Mouse (Mus musculus): Measurements from ENCODE around the gene Pgpep1l.
A peak's percentile ranks its signal among the peaks of the same experiment; 100 is the strongest.
"Not testable (repeated sequence)": the region's sequence is repeated elsewhere in the genome, so short reads cannot be mapped to it uniquely, and the experiment has no call there.

The Pgpep1l gene

DNA sequence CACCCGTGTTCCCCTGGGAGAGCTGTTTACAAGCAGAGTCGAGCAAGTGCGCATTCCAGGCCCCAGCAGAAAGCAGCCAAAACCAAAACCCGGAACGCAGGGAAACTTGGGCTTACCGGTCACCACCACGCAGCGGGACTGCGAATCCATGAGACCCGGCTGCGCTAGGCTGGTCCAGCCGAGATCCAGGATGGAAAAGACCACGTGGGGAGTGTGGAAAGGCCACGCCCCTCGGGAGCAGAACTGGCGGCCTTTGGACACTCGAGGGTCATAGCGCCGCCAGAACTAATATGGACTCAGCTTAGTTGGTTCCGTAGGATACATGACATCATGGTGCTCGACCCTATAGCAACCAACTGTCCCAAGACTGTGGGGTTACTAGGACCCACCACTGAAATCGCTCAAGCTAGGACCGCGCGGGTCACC is at the start of gene Pgpep1l:
Pgpep1l (minus strand) TSS at position 206 of the 426 bp plus-strand sequence.
- DNase-seq (ENCODE audit: low spot score in 2 of 2): no peak

DNA sequence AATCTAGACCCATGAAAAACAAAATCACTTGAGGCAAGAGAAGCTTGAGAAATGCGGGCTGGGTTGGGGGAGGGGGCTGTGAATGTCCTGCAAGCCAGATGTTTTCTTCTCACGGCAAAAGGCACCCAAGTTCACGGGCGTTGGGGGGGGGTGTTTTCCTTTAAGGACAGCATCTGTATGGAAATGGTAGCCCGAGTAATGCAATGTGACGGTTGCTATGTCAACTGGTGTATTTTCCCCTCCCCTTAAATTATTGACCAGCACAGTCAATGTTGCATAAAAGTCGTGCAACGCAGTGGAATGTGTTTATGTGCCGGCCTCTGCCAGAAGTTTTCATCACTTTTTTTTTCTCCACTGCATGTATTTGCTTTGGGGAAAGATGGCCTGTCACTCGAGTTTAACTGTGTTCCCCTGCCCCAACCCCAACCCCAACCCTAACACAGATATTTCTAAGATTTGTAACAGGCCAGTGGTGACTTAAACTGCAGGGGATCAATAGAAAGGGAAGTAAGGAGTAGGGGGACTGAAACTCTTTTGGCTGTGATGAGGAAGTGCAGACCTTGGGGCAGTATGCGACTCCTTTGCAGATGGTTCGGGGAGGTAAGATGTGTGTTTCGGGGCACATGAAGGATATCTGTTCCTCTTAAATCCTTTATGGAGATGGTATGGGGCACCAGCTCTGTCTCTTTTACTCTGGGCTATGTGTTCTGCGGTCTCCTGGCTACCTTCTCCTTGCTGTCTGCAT is 49.2 kb upstream of the Pgpep1l start:
- no peak for DNase-seq (ENCODE audit: low spot score in 2 of 2)

DNA sequence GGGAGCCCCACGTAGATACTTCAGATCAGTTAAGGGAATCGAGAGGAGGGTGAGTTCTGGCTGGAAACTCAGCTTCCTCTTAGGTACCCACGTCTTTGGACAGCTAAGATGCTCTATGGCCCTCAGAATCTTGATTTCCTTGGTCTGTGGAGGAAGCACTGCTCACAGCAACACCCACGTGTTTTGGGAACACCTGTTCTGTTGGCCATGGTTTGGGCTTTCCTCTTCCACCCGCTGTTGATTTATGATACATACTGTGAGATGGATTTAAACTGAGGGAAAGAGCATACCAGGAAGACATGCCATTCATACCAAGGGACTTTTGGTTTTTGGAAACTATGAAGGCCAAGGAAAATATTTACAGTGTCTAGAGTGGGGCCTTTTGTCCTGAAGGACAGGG is 48.4 kb upstream of the Pgpep1l start:
- no peak for DNase-seq (ENCODE audit: low spot score in 2 of 2)

DNA sequence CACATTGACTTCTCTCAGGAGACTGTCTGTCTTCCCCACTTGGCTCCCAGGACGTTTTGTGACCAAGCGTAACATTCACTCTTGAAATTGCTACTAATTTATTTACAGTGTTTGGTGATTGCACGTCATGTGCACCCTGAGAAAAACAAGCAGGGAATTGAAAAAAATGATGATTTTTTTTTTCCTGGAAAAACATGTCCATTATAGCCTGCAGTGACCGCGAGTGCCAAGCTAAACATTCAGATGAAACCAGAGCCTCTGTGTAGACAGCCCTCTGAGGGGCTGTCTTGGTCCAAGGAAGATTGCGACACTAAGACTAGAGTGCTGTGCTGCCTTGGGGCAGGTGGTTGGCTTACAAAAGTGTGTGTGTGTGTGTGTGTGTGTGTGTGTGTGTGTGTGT is 47.4 kb upstream of the Pgpep1l start:
- DNase-seq (ENCODE audit: low spot score in 2 of 2): no peak

DNA sequence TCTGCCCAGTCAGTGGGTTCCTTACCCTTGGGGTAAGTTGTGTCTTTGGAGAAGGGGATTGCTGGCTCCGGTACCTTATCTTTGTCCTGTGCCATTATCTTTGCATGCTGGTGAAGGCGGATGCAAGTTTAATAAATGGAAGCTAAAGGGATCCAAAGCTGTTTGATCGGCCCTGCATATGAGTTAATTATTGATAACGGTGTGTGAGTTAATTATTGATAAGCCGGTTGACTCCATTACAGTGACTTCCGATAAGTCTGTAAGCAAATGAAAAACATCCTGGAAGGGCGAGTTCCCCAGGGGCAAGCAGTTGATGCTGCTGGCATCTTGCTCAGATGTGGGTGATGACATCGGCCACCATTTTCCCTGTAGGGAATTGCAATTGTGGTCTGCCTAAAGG is 42.7 kb upstream of the Pgpep1l start:
- no peak for DNase-seq (ENCODE audit: low spot score in 2 of 2)

DNA sequence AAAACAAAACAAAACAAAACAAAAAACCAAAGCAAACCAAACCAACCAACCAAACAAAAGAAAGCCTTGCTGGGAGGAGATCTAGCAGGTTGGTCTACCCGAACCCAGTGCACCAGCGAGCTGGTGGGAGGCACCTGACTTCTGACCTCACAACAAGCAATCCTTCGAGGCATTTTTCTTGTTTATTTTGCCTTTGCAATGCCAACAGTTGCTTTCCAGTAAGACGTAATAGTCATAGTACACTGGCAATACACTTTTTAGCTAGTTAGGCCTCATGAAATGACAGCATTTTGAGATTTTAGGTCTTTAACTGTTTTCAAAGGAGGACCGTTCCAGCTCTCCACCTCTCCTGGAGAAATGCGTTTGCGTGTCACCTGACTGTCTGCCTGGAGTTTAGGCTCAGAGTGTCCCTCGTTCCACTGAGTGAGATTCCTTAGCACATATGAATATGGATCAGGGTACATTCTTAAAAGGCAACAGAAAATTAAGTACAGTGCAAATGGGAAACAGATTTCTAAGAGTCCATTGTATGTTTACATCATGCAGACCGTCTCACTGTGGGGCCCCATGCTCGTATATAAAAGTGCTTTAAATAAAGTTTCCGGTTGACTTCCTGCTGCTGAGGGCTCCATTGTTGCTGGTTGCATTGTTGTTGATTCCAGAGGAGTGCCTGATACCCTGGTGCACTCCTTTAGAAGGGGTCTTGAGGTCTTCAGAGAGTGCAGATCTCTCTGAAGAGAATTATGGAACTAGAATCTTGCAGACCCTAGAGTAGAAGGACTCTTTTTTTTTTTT is 41.9 kb upstream of the Pgpep1l start:
- no peak for DNase-seq (ENCODE audit: low spot score in 2 of 2)

DNA sequence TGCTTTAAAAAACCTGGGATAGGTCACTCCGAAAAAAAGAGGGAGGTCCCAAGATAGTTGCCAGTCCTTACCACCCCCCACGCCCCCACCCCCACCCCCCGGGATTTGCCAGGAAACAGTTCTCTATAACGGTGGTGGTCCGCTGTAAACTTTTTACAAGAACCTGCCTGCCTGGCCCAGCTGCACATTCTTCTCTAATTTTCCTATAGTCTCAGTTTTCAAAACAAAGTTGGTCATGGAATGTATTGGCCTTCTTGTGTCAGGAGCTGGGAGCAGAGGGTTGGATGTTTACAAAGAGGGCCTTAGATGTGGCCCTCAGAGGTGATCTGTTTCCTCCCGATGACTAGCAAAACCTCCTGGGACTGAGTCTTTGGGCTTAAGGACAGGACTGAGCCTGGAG is 39.7 kb upstream of the Pgpep1l start:
- no peak for DNase-seq (ENCODE audit: low spot score in 2 of 2)

DNA sequence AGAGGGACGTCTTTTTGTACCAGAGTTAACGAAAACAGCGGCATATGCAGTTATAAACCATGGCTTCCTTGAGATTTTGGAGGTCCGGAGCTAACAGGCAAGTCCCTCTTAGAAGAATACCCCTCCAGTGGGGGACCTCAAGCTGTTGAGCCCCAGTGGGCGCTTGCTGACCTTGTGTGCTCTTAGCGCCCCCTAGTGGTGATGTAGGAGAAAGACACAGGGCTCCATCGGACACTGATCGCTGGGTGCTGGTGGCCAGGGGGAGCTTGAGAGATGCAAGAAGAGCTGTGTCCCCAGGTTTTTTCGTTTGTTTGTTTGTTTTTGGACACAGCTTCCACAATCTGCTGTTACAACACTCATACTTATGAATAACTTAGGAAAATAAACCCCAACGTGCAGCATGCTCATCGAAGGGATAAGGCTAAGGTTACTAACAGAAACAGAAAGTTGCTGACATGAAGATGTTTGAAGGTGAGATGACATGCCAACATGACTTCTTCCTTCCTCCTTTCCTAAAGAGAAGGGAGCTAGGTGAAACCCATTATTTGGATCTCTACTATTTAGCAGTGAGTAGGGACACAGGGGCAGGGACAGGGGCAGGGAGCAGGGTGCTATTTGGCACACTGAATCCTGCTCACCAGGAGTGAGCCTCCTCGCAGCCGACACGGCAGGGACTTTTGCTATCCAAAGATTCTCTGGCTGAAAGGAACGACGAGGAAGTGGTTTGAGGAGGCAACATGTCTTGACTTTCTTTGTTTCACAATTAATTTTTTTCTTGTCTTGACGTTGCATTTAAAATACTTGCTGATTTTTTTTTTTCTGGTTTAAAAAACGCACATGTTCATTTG is 38.8 kb upstream of the Pgpep1l start:
- DNase-seq (ENCODE audit: low spot score in 2 of 2): peak; percentile 44 to 62

DNA sequence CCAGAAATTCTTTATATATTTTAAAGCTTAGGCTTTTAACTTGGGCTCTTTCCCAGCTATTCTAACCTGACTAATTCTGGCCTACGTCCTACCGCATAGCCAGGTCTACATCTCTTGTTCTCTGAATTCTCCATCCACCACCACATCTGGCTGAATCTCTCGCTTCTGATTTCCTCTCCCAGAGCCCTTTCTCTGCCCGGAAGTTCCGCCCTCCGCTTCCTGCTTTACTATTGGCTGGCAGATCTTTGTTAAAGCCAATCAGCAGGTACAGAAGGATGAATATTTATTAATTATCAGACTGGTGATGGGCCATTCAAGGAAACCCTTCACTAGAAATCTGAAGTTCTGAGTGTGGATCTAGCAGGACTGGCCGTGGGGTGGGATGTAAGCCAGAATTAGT is 37.1 kb upstream of the Pgpep1l start:
- no peak for DNase-seq (ENCODE audit: low spot score in 2 of 2)

DNA sequence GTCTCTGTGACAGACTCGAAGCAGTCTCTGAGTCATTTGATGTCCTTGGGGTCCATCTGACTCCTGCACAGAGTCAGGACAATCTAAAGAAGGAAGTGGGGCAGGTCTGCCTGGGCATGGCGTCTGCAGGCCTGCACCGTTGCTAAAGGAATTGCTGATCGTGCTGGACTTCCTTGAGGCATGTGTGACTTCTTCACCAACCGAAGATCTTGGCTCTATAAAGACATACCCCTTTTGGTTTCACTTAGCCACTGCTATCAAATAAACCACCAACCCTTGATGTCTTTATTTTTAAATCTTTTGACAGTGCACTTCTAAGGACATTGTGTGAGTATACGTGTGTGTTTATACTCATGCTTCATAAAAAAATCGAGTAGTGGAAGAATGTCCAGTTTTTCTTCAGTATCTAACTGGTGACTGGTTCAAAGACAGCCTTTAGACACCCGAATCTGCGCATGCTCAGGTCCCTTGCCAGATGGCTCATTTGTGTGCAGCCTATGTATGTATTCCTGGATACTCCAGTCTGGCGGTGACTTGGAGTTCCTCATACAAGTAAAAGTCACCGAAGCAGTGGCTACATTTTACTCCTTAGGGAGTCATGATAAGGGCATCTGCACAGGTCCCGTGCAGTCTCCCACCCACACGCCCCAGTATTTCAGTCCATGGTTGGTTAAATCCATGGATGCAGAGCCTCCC is 34.5 kb upstream of the Pgpep1l start:
- DNase-seq (ENCODE audit: low spot score in 2 of 2): no peak

DNA sequence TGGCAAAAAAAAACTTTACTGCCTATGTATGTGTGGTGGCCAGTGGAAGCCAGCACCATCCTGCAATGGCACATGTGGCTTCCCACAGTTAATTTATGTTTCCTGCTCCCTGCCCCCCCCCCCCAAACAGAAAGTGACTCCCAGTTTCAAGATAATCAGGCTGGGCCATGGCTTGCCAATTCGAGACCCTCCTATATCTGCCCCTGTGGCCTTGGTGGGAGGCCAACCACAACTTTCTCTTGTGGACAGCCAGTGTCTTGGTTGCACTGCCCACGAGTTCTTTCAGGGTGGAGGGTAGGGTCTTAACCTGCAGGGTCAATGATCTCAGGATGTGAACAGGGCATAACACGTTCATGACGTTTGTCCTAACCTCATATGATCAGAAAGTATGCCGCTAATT is 32.5 kb upstream of the Pgpep1l start:
- DNase-seq (ENCODE audit: low spot score in 2 of 2): no peak

DNA sequence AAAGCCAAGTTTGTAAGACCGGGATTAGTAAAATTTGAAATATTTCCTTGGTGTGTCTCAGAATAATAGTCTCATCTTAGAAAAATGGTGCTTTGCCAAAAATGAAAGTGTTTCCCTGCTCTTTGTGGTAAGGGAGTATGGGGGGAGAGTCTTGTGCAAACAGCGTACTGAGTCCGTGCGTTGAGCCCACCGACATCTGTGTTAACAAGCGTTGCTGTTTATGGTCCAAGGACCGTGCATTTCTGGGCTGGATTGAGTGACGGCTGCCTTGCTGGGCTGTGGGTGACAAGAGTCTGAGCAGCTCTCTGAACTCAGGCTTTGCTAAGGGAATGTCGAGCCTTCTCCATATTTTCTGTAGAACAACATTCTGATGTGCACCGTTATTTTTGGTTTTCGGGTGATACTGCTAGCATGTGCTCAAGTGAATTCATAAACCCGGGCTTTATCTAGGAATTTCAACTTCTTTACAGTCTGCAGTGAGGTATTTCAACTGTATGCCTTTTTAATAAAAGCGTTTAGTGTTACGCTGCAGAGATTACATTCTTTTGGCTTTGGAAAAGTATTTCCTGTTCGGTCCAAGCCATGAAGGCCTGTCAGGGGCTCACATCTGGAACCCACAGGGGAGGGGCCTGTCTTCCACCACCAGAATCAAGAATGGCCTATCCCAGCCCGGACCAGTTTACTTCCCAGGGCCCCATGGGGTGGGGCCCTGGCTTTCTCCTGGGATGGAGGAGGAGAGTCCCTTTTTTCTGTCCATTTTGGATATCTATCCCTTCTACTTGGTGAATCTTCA is 30.2 kb upstream of the Pgpep1l start:
- no peak for DNase-seq (ENCODE audit: low spot score in 2 of 2)

DNA sequence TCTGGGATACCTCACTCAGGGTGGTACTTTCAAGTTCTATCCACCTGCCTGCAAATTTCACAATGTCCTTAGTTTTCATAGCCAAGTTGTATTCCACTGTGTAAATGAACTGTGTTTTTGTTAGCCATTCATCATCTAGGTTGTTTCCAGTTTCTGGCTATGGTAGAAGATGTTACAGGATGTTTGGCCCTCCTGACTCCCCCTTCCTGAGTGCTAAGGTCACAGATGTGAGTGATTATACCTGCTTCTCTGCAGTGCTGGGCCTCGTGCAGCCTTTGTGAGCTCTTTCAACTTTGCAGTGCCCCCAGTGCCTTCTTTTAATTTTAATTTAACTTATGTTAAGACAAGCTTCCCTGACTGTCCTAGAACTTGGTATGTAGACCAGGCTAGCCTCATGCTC is 27.6 kb upstream of the Pgpep1l start:
- no peak for DNase-seq (ENCODE audit: low spot score in 2 of 2)

DNA sequence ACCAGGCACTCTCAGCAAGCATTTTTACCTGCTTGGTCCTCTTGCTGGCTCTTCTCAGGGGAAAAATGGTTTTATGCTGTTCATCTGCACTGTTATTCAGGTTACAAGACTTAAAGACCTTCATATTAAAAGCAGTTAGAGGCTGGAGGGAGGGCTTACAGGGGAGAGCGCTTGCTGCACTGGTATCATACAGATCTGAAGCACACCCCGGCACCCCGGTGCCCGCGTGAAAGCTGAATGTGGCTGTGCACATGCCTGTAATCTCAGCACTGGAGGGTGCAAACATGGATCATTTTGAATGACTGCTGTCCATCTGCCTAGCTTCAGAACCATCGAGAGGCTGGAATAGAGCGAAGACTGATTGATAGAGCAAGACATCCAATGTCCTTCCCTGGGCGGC is 25.0 kb upstream of the Pgpep1l start:
- DNase-seq (ENCODE audit: low spot score in 2 of 2): no peak

DNA sequence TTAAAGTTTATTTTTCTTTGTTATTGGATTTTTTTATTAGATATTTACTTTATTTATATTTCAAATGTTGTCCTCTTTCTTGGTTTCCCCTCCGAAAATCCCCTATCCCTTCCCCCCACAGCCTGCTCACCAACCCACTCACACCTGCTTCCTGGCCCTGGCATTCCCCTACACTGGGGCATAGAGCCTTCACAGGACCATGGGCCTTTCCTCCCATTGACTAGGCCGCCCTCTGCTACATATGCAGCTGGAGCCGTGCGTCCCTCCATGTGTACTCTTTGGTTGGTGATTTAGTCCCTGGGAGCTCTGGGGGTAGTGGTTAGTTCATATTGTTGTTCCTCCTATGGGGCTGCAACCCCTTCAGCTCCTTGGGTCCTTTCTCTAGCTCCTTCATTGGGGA is 24.0 kb upstream of the Pgpep1l start:
- not testable (repeated sequence) for DNase-seq (ENCODE audit: low spot score in 2 of 2)

DNA sequence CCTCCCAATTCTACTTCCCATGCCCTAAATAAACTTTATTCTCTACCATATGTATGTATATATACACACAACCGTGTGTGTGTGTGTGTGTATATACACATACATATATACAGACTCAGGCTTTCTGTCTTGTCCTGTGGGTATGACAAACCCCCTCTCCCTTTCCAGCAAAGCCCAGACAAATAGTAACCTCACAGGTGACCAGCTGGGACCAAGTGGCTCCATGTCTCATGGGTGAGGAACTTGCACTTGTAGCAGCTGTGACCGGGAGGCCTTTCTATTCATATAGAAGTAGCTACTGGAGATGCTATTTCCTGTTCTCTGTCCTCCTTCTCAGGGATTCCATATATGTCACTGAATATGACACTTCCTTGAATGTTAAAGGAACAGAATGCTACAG is 23.5 kb upstream of the Pgpep1l start:
- DNase-seq (ENCODE audit: low spot score in 2 of 2): no peak

DNA sequence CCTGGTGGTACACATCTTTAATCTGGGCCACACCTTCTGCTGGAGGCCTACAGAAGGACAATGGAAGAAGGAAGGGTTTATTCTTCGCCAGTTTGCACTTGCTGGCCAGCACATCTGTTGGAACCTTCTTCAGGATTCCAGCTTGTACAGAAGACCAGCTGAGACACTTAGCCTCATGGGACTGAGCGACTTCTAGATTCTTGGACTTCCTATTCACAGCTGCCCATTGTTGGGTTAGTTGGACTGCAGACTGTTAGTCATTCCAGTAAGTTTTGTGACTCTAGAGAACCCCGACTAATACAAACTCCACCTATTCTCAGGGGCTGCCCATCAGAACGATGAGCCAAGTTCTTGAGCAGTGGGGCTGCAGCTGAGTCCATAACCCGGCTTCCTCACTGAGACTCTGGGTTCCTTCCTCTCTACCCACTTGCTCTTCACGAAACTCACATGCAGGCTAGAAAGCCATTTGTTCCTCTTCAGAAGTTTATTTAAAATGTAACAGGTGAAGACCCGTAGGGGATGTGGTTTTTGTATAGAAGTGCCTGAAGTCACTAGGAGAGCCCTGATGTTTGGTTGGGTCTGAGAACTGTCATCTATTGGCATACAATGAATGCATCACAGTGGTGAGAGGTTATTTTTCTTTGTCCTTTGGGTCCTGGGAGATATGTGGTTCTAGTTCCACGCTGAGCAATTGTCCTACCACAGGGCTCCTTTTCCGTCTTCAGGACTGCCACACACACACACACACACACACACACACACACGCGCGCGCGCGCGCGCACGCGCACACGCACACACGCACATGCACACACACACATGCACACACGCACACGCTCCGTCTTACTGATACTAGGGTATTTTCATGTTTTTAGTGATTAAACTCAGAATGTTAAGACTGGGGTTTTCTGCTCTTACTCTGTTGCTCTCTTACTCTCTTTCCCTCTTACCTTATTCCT is 22.8 kb upstream of the Pgpep1l start:
- peak in 1 of 2 experiments; percentile 52 for DNase-seq (ENCODE audit: low spot score in 2 of 2)

DNA sequence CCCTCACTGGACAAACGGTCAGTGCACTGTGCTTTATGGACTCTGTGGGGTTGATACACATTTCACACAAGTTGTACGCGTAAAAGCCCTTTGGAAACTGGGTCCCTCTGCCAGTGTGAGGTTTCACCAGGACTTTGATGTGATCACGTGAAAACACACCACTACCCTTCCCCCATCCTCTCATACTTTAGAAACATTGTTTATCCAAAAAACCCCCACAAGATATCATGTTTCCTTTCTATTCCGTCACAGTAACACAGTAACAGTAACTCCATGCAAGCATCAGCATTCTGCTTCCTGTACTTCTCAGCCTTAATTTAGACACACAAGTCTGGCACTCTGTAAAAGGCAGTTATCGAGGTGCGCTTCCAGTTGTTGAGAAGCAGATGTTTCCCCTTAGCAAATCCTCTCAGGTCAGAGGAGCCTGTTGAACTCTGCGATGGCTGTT is 21.8 kb upstream of the Pgpep1l start:
- peak; percentile 3 to 46 for DNase-seq (ENCODE audit: low spot score in 2 of 2)

DNA sequence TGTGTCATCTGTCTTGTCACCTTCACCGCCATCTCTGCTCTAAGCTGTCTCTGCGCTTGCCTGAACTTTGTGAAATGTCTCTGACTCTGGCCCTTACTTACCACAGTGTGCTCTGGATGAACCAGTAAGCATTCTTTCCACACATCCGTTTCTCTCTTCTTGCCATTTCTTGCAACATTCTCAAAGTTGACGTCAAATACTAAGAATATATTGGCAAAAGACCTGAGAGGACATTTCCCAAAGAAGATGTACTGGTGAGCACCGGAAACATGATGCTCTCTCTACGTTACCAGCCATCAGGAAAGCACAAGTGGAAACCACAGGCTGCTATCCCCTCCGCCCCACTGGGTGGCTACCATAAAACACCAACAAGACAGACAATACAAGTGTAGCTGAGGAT is 19.7 kb upstream of the Pgpep1l start:
- DNase-seq (ENCODE audit: low spot score in 2 of 2): no peak

DNA sequence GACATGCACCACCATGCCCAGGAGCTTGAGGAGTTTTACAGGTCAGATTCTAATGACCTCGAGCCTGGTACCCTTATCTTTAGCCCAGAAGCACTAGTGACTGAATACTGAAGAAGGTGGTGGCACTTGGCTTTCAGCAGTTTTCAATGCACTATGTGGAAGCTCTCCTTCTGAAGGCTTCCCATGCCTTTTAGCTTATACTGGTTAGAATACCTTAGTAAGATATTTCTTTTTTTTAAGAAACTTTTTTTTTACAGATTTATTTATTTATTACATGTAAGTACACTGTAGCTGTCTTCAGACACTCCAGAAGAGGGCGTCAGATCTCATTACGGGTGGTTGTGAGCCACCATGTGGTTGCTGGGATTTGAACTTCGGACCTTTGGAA is 19.1 kb upstream of the Pgpep1l start:
- DNase-seq (ENCODE audit: low spot score in 2 of 2): not testable (repeated sequence)

Measured in natural killer cell, adult 2 months (primary cell).